Mouse (Mus musculus): ENCODE results near the gene Cdh11.

Cdh11 gene

DNA sequence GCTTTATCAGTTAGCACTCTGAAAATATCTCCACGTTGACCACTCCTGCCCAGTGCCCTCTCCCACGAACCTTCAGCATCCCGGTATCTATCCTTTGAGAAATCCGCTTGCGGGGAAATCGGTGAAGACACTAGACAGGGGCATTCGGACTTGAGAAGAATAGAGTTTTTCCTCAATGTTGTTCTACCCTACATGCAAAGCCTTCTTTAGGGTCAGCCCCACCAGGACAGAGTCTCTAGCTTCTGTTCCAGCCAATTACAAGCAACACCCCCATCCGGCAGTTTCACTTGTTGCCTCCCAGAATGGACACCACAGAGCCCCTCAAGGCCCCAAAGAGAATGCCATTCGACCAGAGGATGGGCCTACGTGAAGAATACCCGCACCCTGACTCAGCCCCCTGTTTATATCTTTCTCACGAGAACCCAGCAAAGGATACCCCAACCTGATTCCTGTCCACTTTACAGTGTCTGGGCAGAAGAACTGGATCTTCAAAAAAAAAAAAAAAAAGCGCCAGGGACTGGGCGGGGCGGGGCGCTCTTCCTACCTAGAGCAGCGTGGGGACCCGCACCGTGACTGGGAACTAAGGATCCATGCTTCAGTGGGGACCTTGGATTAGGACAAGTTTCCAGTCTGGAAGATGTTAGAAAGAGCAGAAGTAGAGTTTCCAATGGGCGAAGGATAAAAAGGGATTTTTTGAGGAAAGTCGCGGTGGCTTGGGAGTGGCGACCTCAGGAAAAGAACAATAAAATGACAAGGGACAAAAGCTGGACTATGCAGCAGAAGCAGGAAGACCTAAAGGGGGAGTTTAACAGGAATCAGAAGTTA, at the start of gene Cdh11:
Gene Cdh11, minus strand, starts transcription at position 51 of the 825 bp plus-strand sequence.
- no peak for DNase-seq (ENCODE audit: low read depth)

DNA sequence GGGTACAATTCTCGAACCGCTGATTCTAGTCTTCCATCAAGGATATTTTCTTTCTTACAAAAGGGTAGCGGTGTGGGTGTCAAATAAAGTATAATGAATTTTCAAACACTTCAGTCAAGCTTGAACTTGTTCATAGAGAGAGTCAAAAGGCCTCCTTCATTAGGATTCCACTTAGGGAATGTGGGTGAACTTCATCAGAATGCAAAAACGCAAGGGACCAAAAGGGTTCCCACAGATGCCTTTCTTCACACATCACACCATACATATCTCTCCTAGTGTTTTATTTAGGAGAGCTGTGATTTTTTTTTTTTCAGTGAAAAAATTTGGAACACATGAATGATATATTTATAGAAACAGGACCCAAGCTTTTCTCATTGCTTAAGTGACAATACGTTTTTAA, 28.5 kb upstream of the Cdh11 start:
- no peak for DNase-seq (ENCODE audit: low read depth)

DNA sequence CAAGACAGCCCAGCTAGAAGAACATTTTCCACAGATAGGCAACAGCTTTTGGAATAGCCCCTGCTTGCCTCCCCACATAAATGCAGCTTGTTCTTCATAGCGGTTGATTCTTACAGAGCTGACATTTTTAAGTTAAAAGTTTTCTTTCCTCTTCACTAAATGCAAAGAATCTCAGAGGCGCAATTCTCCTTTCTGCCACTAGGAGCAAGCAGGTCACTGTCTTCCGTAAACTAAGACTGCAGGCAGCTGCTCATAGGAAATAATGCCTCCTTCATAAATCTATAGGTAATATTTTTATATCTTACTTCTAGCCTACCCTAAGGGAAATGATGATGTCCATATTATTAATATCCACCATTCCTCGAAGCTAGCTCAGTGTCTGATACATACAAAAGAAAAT, 4.9 kb upstream of the Cdh11 start:
- DNase-seq (ENCODE audit: low read depth), result peak; percentile 2

DNA sequence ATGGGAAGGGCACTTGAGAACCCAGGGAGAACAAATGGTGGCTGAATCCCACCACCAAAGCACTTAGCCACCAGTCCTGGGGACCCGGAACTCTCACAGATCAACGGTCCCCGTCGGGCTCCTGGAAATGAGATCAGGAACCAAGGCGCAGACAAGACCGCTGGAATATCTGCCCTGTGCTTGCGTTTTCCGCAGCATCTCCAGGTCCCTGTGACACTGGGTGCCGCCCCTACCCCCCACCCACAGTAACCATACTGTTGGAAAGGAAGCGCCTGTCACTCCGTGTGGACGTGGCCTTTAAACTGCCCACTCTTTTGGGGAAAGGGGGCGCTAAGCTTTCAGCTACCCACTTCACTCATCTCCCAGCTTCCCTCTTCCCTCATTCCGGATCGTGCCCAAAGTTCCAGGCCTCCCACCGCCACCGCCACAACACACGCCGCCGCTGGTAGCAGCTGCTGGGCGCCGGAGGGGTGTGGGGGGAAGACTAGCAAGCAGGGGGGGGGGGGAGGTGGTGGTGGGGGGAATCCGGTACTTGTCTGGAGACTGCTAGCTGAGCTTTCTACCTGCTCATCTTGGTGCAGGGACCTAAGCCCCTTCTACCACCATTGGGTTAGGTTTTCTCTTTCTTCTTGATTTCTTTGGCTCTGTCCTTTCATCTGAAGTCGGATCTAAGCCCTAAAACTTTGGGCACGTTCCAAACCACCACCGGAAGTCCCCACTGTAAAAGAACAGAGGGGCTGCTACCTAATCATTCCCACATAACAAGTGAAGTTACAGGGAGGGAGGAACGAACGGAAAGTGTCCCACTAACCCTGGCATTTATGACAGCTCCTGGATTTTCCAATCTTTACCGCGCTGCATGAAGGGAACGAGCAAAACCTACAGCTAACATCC, 1.3 kb upstream of the Cdh11 start:
- DNase-seq (ENCODE audit: low read depth), result no peak

DNA sequence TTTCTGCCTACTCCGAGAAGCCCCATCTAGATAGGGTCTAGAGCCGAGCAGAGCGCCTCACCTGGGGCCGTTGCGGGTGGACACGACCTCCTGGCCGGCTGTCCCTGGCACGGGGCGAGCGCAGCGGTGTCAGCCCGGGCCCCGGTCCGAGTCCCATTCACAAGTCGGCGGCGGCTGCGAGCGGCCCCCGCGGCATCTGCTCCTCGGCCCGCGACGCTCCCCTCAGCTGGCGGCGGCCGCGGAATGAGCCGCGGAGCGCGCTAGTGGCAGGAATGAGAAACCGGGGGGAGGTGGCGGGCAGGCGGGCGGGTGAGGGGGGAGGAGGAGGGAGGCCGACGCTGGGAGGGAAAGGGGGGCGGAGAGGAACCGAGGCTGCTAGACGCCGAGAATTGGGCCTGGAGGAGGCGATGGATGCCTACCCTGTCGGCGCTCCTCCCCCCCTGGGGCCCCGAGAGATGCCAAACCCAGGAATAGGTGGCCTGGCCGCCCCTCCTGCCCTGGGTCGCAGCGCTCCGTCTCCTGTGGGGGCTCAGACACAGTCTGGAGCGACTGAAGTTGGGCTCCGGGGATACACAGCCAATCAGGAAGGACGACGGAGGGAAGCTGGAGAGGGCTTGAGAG, 497 bp downstream of the Cdh11 start:
- DNase-seq (ENCODE audit: low read depth), result no peak

DNA sequence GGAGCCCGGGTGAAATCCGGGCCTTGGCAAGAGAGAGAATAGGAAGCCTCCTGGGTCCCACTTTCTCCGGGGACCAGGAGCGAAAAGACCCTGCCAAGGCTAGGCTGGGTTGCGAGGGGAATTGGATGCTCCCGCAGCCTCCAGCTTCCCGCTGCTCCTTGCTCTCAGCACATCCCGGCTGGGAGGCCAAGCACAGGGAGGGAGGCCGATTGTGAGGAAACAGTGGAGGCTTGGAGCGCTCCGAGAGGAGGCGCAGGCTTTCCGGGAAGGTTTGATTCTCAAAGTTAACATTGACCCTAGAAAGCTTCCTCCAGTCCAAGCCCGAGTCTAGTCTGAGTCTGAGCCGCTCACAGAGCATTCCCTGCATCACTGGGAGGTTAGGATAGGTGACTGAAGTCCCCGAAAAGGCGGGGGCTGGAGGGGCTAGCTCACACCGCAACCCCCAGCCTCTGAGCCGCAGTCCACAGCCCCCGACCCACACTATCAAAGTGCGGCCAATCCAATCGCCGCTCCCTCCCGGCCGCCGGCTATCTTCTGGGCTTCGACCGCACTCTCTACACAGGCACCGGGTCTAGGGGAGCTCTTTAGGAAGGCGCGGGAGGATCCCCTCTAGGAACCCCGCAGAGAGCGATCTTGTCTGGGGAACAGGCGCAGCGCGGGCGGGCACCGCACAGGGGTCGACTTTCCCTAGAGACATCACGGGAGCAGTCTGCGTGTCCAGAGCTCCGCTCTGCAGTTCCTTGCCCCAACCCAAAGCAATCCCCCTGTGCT, 1.4 kb downstream of the Cdh11 start:
- DNase-seq (ENCODE audit: low read depth), result no peak

DNA sequence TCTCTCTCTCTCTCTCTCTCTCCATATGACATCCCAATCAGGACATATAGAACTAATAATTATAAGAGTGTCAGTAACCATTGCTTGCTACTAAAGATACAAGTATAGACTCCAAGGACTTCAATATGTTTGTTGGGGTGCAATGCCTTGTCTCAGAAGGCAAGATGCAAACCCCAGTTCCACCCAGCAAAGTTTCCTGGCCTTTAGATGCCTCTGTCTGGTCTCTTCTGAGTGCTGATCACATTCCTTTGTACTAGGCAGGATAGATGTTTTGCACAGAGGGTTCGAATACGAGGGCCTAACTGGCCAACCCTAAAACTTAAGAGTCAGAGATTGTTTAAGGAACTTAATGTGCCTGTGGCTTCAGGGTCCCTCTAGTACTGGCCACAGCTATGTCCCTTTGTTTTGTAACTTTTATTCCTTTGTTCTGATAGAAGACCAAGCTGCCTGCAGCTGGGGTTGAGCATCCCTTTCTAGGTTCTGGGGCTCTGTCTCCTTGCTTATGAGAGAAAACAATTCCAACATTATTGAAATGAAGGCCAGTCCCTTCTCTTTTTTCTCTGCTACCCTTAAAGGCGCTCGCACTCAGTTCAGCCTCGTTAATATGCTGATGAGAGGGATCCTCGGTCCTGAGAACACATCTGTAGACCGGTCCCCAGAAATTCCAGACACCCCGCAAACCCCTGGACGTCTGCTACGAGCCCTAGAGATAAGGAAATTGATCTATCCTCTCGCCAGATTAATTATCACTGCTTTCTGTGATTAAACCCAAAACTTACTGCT, 2.5 kb downstream of the Cdh11 start:
- no peak for DNase-seq (ENCODE audit: low read depth)

DNA sequence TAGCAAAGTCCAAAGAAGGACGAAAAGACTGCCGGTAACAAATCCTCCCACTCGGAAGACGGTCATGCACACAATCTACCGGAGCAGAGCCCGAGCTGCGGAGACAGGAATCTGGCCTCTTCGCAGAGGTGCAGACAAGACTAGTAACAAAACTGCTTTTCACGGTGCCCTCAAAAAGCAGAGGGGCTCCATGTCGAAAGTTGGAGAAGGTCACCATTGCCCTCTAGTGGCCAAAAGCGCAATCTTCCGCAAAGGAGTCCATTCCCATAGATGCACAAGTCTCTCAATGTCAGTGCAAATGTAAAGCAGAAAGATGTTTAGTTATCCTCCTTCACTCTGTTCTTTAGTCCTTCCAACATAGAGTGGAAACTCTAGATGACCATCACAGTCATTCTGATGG, 4.5 kb downstream of the Cdh11 start:
- DNase-seq (ENCODE audit: low read depth), result peak; percentile 9

DNA sequence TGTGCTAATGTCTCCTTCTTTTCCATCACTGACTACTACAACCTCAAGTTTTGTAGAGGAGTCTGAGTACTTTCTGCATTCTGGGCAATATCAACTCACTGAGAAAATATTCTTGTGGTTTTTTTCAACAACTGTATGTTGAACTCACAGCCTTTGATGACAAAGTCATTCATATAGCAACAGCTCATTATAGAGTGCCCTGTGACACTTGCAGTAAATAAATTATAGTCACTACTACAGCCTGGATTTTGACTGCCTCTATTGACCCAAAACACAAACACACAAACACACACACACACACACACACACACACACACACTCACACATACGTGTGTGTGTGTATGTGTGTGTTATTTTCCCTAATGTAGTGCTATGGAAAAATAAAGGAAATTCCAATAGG, 10.8 kb downstream of the Cdh11 start:
- no peak for DNase-seq (ENCODE audit: low read depth)

DNA sequence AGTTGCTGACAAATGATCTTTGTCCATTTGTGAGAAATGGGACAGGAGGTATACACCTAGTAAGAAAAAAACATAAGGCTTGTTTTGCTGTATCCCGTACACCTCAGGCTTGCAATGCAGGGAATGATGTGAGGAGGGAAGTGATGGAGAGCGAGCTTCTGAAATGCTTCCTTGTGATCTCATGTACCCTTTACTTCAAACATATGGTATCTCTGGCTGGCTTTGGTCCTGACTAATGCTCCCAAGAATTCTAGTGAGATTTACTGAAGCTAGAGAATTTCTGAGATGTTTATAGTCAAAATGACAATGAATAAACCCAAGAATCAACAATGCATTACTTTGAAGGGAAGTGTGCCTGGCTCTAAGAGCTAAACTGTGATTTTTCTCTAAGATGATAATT, 14.0 kb downstream of the Cdh11 start:
- DNase-seq (ENCODE audit: low read depth), result no peak

DNA sequence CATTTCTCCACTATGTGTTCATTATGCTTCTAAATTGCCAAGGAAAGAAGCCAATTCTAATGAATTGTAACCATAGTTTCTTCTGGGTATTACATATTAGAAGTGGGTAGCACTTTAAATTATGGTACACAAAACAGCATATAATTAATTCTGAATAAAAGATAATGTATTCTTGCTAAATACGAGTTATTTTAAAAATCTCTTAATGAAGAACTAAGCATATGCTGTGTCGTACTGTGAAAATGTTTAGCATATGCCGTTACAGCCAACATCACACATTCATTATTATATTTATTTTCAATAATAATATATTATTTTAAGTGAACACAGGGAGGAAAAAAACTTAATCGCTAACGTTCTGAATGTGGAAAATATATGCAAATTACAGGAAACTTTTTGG, 31.6 kb downstream of the Cdh11 start:
- no peak for DNase-seq (ENCODE audit: low read depth)

DNA sequence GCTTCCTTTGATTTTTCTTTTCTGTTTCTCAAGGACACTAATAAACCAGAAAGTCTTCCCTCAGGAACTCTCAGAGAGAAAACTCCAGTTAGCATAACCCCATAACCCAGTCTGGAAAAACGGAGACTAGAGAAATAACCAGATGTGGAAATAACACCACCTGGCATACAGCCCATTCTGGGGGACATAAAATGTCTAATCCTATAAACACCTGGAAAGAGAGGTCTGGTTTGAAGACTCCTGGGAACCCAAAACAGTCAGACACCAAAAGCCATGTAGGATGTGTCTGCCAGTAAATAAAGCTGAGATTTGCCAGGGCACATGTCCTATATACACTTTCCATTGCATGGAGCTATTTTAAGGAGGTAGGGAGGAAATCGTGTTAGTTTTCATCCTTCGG, 42.5 kb downstream of the Cdh11 start:
- DNase-seq (ENCODE audit: low read depth), result no peak

DNA sequence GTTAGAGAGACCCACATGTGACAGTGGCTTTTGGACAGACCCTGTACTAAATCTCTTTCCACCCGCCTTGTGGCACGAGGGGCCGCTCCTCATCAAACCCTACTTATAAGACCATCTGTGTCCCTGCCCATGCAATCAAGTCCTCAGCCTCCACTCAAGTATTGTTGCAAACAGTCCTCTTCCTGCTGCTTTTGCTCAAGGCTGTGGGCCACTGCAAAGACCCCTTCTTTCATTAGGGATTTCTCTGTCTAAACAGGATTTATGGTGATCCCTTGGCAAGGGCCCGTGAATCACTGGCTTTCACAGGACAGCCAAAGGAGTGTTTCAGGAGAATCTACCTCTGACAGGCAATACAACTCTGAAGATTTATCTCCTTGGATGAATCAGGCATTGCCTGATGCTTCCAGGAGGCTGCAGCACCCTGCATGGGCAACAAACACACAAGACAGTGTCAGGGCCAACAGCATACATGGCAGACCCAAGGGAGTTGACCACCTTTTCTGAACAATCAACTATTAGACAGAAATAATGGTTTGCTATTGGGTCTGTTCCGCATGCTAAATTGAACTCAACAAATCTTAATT, 43.3 kb downstream of the Cdh11 start:
- DNase-seq (ENCODE audit: low read depth), result no peak

DNA sequence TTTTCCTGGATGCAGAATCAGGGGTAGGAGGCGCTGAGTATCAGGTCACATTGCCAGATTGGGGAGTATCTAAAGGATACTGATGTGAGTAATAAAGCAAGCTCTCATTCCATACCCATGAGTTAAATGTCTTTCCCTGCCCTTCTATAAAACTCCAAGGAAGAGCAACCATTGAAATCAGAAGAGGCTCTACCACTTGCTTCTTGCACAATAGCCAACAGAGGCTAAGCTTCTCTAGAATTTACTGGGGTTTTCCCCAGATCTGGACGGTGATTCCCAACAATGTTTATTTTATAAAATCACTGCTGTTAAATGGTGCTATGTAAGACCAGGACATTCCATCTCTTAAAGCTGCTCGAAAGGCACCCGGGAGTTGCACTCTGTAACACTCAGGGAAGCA, 44.5 kb downstream of the Cdh11 start:
- DNase-seq (ENCODE audit: low read depth), result no peak

DNA sequence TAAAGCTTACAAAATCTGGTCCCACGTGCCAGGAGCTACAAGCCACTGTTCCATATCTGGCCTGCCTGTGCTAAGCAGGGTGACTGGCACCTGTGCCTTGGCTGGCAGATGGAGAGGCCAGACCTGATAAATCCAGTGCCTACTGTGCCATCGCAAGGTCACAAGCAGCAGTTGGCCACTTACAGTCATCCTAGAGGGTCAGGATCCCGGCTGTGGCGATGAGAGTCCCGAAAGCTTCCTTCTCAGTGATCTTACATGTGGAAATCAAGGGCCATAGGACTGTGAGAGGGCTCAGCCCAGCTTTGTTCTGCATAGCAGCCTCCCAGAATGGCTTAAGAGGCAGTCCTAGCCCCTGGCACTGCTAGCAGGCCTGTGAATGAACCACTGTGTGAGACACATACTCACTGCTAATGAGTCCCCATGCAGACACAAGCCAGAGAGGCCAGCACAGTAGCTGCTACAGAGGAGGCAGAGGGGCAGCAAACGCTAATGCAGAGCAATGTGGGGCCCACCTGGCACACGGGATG, 46.4 kb downstream of the Cdh11 start:
- DNase-seq (ENCODE audit: low read depth), result no peak

DNA sequence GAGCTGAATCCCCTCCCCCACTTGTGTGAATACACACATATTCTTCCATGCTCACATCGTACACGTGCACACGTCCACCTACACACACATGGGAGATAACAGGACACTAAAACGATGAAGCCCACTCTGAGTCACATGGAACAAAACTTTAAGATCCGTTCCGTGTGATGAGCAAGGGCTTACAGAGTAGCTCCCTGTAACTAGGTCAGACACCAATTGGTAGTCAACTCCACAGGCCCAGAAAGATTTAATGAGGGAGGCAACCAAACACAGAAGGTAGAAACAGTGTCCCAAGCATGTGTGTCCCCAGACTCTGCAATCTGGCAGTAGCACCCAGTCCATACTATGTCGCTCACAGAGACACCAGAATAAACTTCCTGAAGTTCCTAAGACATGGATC, 47.0 kb downstream of the Cdh11 start:
- DNase-seq (ENCODE audit: low read depth), result no peak

DNA sequence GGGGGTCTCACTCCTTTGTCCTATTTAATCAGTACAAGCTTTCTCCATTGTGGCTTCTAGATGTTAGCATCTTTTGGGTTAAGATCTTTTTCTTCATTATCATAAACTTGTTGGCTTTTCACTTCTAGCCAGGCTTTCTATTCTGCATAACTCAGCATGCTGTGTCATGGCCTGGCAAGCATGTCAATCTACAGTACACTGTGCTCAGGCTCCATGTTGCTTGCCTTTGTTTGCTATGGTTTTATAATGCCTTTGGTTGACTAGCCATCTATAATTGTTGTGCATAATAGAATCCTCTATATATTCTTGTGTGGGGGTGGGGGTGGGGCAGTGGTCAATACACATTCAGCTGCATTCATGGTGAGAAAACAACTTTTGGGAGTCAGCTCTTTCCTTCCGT, 51.0 kb downstream of the Cdh11 start:
- no peak for DNase-seq (ENCODE audit: low read depth)

DNA sequence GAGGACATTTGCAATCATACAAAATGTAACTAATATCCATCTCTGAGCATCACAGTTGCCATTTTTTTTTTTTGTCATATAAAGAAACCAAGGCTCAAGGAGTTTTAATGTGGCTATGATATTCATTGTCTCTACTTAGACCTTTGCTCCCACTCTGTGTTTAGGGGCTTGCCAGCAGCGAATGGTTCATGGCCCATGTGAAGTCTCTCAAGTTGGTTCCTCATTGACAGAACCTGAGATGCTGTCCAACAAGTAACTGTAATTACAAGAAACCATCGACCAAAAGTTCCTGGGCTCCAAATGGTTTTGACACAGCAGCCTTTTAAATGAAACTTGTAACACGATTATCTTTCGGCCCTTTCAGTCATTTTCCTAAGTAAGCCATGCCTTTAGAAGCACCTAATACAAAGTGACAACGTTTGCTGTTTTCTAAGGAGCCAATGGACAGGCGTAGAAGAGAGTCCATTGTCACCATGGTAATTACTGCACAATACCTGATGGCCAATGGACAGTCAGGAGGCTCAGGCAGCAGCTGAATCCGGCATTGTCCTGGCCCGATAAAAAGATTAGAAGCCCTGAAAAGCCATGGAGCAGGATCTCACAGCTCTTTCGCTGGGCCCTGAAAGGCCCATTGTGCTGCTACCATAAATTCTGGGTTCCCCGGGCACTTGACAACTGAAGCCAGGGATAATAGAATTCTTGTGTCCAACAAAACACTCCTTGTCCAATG, 59.1 kb downstream of the Cdh11 start:
- no peak for DNase-seq (ENCODE audit: low read depth)

DNA sequence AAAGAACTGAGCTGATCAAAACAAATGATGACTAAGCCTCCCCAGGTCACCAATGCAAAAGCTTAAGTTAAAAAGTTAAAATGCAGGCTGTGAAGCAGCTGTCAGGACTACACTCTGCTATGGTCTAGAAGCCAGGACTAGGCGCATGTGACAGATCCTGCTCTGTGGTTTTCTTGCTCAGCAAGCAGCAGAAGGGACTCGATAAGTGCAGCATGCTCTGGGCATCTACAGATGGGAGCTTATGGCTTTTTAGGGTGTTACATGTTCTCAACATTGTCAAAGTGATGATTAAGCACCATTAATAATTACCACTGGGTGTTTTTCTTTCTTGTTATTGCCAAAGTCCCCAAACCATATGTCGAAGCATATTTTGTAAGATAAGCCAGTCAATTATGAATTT, 59.9 kb downstream of the Cdh11 start:
- no peak for DNase-seq (ENCODE audit: low read depth)

DNA sequence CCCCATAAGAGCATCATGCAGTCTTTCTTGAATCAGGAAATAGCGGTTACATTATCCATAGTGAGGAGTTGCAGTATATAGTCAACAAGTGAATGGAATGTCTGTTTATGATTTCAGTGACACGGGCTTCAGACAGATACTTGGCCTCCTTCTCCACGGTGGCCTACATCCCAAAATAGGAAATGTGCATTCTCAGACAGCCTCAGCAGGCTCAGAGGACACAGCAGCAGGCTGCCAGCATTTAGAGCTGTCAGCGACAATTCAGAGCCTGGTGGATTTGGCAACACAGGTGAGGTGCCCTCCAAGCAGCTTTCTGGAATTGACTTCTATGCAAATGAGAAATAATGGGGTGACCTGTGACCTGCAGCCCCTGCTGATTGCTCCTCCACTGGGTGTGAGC, 69.5 kb downstream of the Cdh11 start:
- no peak for DNase-seq (ENCODE audit: low read depth)

All from induced T-regulatory cell, adult 2 months (primary cell).